Mouse (Mus musculus): Measurements from ENCODE around the gene Serhl.
"Not testable (repeated sequence)": the region's sequence is repeated elsewhere in the genome, so short reads cannot be mapped to it uniquely, and the experiment has no call there.

The Serhl gene

DNA sequence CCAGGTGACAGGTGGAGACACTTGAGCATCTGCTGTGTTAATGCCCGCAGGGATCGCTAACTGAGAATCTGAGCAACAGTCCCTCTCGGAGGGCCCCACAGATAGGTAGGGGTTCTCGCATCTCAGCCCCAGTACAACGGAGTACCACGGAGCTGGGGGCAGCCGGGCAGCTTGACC lies at the start of gene Serhl:
Gene Serhl, plus strand, starts transcription at position 78 of the 177 bp plus-strand sequence.
- DNase-seq (ENCODE audit: low spot score) = no peak

DNA sequence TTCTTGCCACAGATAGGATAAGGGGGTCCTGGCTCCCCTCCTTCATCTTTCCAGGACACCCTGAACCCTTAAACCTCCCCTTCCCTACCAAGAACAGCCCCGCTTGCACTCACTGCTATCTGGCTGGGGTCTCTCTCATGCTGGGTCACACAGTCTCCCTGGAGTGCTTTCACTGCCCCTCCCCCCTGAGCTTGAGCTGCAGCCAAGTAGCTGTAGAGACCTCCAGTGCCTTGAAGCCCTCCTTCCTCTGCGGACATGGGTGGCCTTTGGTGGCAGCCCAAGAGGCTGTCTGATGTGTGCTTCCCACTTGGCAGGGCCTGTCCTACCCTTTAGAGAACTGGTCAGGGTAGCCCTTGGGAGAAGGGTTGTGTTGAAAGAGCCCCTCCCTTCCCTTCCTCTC lies 49.1 kb upstream of the Serhl start:
- no peak for DNase-seq (ENCODE audit: low spot score)

DNA sequence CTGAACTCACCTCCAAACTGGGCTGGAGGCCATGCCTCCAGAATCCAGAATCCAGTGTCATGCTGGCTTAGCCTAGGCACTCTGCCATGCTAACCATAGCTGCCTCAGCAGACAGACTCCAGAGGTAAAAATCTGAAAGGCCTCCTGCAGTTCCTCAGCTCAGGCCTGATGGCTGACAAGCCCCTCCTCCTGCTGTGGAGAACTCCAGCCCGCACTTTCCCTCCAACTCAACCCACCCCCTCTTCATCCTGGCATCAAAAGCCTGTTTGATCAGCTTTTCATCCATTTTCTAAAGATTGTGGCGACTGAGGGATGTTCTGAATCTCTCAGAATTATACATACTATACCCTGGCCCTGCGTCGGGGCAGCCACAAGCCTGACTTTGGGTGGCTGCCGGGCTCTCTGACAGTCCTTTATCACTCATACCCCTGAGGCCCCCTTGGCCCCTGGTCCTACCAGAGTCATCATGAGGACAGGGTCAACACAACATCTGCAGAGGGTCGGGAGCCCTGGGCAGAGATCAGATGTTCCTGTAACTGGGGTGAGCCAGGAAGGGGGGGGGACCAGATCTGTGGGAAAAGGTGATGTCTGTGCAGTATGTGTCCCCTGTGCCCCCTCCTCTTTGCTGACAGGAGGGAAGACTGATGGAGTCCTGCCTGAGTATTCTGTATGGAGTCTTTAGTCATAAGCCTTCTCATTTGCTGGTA lies 46.5 kb upstream of the Serhl start:
- no peak for DNase-seq (ENCODE audit: low spot score)

DNA sequence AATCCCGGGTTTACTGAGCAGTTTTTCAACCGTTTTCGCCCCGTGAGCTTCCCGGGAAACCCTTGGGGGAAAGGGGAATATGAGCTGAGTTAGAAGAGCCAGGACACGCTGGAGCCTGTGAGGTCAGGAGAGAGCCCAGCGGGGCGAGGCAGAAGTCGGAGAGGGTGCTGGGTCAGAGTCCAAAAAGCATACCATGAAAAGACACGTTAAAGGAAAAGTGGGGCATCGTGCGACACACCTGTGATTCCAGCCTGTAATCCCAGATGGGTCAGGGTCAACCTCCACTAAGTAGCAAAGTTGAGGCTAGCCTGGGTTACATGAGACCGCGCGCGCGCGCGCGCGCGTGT lies 46.0 kb upstream of the Serhl start:
- no peak for DNase-seq (ENCODE audit: low spot score)

DNA sequence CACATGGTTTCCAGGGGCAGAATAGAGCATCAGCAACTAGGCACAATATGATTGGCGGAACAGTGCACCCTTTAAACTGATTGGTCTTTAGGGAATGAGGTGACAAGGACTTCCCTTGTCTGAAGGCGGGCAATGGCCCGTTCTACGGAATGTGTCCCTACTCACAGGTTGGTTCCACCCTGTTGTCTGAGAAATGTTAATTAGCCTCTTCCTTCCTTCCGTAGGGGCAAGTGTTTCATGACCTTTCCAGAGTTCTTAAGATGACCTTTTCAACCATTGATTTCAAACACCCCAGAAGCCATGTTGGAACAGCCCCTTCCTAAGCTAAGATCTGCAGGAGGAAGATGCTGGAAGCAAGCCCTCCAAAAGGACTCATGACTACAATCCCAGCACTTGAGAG lies 43.7 kb upstream of the Serhl start:
- DNase-seq (ENCODE audit: low spot score) = not testable (repeated sequence)

DNA sequence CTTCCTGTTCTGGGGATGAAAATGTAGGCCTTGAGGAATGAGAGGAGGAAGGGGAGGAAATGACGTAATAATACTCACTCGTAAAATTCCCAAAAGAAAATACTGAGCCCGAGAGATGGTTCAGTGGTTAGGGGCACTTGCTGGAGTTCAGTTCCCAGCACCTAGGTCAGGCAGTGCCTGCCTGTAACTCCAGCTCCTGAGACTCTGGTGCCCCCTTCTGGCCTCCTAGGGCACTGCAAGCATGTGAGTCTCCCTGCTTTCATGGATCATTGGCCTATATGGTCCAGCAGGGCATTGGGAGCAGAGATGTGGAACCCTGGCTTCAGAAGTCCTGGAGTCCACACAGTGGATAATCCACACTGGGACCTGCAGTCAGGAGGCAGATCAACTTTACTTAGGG lies 43.0 kb upstream of the Serhl start:
- no peak for DNase-seq (ENCODE audit: low spot score)

DNA sequence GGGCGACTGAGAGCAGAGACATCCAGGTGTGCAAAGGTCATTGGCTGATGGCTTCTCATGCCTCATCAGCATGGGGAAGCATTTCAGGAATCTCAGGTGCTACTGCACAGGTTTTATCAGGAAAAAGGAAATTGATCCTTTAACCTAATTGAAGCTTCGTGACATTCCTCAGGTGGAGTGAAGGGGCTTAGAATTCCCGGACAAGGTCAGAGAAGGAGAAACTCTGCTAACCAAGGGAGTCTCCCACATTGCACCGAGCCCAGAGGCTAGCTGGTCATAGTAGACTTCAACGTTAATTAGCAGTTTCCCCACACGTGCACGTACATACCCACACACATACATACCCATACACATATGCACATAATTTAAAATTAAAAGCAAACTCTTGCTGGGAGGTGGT lies 42.6 kb upstream of the Serhl start:
- no peak for DNase-seq (ENCODE audit: low spot score)

DNA sequence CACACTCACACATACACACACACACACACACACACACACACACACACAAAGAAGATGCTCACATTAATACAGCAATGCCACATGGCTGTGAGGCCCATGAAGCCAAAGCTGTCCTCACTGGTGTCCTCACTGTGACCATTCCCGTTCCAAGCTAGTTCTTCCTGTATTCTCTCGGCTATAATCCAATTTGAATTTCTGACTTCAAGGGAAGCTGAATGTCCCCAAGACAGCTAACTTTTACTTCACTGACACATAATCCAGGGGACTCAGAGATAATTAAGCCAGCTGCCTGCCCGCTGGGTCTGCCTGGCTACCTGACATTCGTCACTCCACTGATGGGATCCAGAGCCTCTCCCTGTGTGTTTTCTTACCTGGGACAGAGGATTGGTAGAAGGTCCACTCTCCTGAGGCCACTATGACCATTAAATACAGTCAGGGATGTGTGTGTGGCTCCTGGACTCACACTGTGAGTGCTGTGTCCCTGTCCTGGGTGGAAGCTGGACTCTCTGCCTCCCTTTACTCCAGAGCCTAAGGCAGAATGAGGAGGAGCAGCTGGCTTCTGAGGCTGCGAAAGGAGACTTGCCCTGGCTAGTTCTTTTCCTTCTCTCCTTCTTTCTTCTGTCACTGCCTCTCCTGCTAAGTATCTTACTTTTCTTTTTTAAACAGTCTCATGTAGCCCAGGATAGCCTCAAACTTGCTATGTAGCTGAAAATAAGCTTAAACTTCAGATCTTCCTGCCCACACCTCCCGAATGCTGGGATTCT lies 36.8 kb upstream of the Serhl start:
- DNase-seq (ENCODE audit: low spot score) = no peak

DNA sequence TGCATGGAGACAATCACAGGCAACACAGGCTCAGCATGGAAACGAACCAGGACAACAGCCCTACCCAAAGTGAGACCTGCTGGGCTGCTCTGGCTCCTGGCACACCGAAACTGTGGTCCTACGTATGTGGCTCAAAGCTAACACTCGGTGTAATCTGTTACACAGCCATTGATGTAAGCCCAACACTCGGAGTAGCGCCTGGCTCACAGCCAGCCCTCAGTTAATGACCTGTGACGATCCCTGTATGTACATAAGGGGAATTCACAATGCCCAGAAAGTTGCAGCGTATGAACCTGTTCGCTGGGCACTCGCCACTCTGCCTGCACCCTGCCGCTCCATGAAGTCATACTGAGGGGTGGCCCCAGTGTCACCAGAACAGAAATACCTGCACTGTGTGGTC lies 36.0 kb upstream of the Serhl start:
- no peak for DNase-seq (ENCODE audit: low spot score)

DNA sequence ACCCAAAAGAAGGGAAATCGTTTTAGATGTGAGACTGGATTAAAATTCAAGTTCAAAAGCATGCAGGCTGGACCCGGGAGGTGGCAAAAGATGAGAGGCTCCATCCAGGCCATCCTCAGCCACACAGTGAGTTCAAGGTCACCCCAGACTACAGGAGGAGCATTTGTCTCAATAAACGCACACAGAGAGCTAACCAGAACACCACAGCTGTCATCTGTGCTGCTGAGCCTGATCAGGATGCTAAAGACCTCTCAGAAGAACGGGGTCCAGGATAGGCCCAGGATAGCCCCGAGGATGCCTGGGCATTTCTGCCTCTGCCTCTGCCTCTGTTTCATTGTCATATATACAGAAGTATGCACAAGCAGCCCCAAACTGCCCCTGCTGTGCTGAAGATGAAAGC lies 33.7 kb upstream of the Serhl start:
- no peak for DNase-seq (ENCODE audit: low spot score)

DNA sequence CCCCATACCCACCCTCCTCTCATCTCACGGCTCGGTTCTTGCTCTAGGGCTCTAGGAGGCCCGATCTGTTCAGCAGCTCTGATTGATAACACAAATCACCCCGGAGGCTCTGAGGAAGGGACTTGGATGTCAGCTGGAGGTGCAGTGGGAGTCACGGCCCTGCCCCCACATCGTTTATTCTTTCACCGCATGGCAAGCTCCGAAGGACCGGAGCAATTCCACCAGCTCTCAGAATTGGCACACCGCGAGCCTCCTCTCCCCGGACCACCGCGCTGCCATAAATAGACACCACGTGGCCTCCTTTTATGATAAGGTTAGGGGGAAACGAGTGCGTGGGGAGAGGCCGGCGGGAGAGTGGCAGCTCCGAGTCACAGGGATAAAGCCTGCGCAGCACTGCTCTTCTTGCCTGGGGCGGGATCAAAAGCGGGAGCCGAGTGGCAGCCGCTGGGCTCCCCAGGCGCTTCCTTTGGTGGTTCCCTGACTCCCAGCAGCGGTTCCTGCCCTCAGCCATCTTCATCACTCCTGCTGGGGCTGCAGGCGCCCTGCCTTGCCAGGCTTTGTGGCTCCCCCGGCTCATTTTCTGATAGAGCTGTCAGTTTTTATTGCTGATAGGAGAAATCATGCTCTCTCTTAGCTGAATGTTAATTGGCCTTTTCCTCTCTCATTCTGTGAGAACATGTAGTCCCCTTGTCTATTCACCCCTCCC lies 32.8 kb upstream of the Serhl start:
- DNase-seq (ENCODE audit: low spot score) = no peak

DNA sequence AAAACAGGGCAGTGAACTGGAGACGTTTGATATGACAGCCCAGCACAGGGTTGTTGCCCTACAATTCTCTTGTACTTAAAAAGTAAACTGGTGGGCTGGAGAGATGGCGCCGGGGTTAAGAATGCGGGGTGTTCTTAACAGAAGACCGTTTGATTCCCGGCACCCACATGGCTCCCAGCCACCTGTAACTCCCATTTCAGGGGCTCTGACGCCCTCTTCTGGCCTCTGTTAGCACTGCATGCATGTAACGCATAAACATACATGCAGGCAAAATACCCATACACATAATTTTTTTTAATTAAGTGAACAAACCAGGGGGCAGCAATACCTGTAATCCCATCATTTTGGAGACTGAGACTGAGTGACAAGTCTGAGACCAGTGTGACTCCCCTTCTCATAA lies 31.8 kb upstream of the Serhl start:
- DNase-seq (ENCODE audit: low spot score) = no peak

DNA sequence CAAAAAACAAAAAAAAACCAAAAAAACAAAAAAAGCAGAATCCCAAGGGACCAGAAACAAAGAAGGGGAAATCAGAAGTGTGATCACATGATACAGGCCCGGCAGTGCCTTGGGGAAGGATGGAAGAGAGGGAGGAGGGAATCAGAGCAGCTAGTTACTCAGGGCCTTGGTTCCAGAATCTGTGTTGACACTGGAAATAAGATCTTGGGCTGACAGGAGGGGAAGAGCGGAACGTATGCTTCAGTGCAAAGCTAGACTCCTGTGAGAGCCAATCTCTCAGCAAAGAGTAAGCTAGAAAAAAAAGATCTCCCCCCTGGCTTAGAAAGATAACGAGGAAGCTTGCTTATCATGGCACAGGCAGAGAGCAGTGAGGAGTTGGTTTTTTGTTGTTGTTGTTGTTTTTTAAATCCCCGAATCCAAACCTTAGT lies 30.1 kb upstream of the Serhl start:
- DNase-seq (ENCODE audit: low spot score) = no peak

DNA sequence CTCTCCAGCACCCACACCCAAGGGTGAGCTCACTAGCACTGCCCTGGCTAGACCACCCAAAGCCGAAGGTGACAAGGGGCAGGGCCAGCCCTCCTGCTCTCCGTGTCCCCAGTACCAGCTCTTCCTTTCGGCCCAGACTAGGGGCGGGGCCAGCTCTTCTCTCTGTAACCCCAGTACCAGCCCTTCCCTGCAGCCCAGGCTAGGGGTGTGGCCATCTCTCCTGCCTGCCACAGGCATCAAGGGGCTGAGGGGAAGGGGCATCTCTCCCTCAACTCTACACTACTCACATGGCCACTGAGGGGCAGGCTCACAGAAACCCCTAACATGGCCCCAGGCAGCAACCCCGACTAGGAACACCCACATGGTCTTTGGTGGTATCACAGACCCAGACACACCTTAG lies 27.6 kb upstream of the Serhl start:
- no peak for DNase-seq (ENCODE audit: low spot score)

DNA sequence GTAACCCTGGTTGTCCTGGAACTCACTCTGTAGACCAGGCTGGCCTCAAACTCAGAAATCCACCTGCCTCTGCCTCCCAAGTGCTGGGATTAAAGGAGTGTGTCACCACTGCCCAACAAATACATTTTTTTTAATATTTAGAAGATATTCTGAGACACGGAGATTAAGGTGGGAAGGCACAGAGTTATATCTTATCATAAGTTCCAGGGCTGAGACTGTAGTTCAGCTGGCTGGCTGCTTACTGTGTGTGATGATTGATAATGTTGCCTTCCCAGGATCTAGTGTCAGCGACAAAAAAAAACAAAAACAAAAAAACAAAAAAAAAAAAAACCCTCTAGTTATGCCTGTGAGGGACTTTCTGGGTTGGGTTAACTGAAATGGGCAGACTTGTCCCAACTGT lies 26.7 kb upstream of the Serhl start:
- DNase-seq (ENCODE audit: low spot score) = not testable (repeated sequence)

DNA sequence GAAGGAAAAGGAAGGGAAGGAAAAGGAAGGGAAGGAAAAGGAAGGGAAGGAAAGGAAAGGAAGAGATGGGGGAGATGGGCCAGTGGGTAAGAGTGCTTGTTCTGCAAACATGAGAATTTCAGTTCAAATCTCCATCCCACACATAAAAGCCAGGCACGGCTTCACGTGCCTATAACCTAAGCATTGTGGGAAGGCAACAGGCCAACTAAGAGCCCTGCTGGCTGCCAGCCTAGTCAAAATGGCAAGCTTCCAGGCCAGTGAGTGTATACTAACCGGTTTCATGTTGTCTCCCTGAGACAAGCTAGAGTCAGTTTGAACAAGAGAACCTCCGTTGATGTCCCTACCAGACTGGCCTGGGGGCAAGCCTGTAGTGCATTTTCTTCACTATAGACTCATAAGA lies 23.8 kb upstream of the Serhl start:
- DNase-seq (ENCODE audit: low spot score) = peak; percentile 53

DNA sequence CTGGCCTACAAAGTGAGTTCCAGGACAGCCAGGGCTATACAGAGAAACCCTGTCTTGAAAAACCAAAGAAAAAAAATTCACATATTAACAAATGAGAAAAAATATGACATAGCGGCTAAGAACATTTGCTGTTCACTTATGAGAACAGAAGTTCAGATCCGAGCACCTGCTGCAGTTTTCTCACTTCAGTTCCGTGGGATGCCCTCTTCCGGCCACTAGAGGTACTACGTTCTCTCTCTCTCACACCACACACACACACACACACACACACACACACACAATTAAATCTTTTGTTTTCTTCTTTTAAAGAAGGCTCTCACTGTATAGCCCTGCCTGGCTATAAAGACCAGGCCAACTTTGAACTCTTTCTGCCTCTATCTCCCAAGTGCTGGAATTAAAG lies 21.0 kb upstream of the Serhl start:
- no peak for DNase-seq (ENCODE audit: low spot score)

DNA sequence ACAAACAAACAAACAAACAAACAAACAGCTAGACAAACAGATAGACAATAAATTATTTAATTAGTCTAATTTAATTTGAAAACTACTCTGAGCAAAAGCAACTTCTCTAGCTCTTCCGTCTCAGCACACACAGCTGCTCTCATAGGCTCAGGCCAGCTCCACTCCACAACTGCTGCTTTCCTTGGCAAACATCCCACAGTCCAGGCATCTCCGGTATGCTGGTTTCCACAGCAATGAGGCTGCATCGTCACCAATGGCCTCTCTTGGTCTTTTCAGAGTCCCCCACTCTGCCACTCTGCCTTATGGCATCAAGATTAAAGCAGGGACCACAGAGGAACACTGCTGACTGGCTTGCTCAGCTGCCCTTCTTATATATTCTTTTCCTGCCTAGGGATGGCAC lies 18.4 kb upstream of the Serhl start:
- no peak for DNase-seq (ENCODE audit: low spot score)

DNA sequence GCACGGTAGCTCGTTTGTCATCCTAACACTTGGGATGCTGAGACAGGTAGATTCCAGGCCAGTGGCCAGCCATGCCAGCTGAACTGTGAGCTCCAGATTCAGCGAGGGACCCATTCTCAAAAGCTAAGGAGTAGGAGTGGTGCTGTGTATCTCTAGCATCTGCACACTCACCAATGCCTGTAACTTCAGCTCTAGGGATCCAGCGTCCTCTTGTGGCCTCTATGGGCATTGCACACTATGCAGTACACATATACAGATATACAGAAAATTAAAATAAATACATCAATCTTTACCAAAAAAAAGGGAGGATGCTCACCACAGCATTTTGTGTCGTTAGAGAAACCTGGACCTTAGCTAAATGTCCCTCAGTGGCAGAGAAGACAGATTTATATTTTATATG lies 17.6 kb upstream of the Serhl start:
- DNase-seq (ENCODE audit: low spot score) = no peak

DNA sequence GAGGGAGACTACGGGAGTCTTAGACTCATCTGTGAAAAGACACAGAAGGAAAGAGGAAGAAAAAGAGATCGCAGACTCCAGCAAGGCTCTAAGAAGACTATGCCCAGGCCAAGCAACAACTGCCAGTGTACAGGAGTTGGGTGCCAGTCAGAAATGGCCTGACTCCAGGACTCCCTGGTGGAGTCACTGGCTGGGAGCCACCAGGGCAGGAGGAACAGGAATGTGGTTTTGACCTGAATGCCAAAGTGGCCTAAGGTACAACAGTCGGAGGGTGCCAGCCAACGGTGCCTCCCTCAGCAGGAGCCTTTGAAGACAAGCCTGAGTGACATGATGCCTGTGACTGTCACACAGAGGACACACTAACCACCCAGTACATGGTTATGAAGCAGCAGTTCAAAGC lies 15.1 kb upstream of the Serhl start:
- DNase-seq (ENCODE audit: low spot score) = no peak

DNA sequence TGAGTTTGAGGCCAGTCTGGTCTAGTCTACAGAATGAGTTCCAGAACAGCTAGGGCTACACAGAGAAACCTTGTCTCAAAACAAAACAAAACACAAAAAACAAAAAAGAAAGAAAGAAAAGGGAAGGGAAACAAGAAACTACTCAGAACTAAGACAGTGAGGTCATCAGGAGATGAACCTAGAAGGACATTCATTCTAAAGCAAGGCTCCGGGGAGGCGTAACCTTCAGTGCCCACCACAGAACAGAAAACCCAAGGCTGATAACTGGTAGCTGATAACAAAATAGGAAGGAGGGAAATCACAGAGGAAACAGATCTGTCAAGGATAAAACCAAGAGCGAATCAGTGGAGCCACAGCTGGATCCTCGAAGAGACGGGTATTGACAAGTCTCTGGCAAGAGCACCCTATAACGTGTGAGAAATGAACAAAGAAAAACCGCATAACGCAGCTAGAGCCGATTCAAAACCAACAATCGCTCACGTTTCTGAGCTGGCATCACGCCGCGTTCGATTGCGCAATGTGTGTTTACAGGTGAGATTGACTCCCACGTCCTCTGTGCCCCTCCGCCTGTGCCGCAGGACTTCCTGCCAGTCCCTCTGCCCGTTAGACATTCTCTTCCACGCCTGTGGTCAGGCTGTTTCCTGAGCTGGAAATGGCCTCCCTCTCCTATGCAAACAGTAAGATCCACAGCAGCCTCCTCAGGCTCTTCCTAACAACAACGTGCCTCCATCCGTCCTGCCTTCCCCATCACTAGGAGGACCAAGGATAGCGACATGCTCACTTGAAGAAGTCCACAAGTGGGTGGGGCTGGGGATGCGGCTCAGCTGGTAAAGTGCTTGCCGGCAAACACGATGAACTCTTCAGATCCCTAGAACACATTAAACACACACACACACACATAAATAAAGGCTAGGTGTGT lies 13.4 kb upstream of the Serhl start:
- no peak for DNase-seq (ENCODE audit: low spot score)

DNA sequence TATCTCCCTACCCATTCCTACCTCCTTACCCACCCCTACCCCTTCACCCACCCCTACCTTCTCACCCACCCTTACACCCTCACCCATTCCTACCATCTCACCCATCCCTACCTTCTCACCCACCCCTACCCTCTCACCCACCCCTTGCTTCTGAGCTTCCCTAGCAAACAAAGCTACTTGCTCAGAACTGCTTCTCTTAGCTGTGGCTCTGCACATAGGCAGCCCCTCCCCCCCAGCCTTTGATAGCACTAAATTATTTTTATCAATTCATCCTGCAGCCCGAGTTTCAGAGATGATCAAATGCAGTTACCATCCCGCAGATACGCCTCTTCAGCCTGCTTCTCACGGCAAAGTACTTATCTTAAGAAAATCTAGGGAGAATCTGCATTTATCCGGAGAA lies 5.8 kb upstream of the Serhl start:
- no peak for DNase-seq (ENCODE audit: low spot score)

Measured in ovary, postnatal 14 days (tissue).